Mouse (Mus musculus) liver, embryonic 14.5 days (tissue): ENCODE results near the gene Ndufa5. TPM values are rescaled to one million over a fixed set of nuclear protein-coding genes. Genes with fewer than 3 reads are reported as not detected.

Experiments
- ATAC-seq: fragments of 200-750 bp; cut with Nextera tagmentation; 2 replicates; pipeline ENCODE4 v1.8.0; 2017; ENCODE audit warnings: moderate number of reproducible peaks, mild to moderate bottlenecking, moderate library complexity; ENCODE audit not compliant: insufficient read depth
- DNase-seq, 3 experiments: peaks; one replicate each; pipeline ENCODE4 v3.0.0-alpha.2; 2012 to 2013; ENCODE audit warnings: low read depth in 3 of 3, low spot score in 3 of 3
- H3K27ac ChIP-seq: fragments of 300-500 bp; sonication (generic); 2 replicates; pipeline ENCODE4 v1.5.1; 2014; ENCODE audit warnings: moderate library complexity, mild to moderate bottlenecking, control low read depth, inconsistent platforms
- H3K27me3 ChIP-seq: fragments of 300-500 bp; sonication (generic); 2 replicates; pipeline ENCODE4 v1.6.1; 2014; ENCODE audit warnings: mild to moderate bottlenecking, low read length, moderate library complexity; ENCODE audit not compliant: control insufficient read depth, insufficient read depth
- H3K36me3 ChIP-seq: fragments of 300-500 bp; sonication (generic); replicated peaks from 2 replicates; pipeline ENCODE4 v1.6.1; 2014; ENCODE audit warnings: low read depth; ENCODE audit not compliant: control insufficient read depth, insufficient read depth
- H3K4me1 ChIP-seq, 2 experiments: fragments of 200-500 bp in 1 of 2; fragments of 300-500 bp in 1 of 2; sonication (generic) in 1 of 2; replicated peaks; 2 replicates each; pipeline ENCODE4 v1.6.1; 2012 to 2014; ENCODE audit warnings: antibody characterized with exemption in 1 of 2, inconsistent platforms in 1 of 2, low read length in 1 of 2; ENCODE audit not compliant: control insufficient read depth in 2 of 2, insufficient read depth in 2 of 2
- H3K4me2 ChIP-seq: fragments of 300-500 bp; sonication (generic); 2 replicates; pipeline ENCODE4 v1.6.1; 2014; ENCODE audit warnings: low read depth, mild to moderate bottlenecking, control low read depth, moderate library complexity
- H3K4me3 ChIP-seq, 2 experiments: fragments of 200-500 bp in 1 of 2; fragments of 300-500 bp in 1 of 2; sonication (generic) in 1 of 2; 2 replicates each; pipeline ENCODE4 v1.5.1; 2012 to 2014; ENCODE audit warnings: low read depth in 2 of 2, low read length in 2 of 2, mild to moderate bottlenecking in 2 of 2, control low read depth in 1 of 2, inconsistent platforms in 1 of 2, moderate library complexity in 1 of 2; ENCODE audit not compliant: insufficient read depth in 1 of 2
- H3K9ac ChIP-seq: fragments of 300-500 bp; sonication (generic); replicated peaks from 2 replicates; pipeline ENCODE4 v1.6.1; 2014; ENCODE audit warnings: mild to moderate bottlenecking, control low read depth, moderate library complexity
- H3K9me3 ChIP-seq: fragments of 300-500 bp; sonication (generic); 2 replicates; pipeline ENCODE4 v1.6.1; 2016; ENCODE audit warnings: low read length, mixed read lengths; ENCODE audit not compliant: control insufficient read depth
- CTCF ChIP-seq: IDR thresholded peaks from 2 replicates; pipeline ENCODE4 v1.5.1; 2016; ENCODE audit warnings: antibody characterized with exemption, low read depth, control low read depth
- EP300 ChIP-seq: IDR thresholded peaks from 2 replicates; pipeline ENCODE4 v1.6.1; 2016; ENCODE audit warnings: antibody characterized with exemption, low read depth
- WGBS: fragments of 180-500 bp; shearing (Covaris S2); extraction: QIAGEN DNeasy Blood & Tissue Kit; methylation state at CpG from one replicate; pipeline ENCODE4 v1.1.7; 2014; ENCODE audit not compliant: insufficient replicate concordance; 5-methylcytosine and 5-hydroxymethylcytosine counted together
- polyA plus RNA-seq, 2 experiments: library from polyadenylated mRNA; depleted of rRNA in 1 of 2; stranded (reverse) in 1 of 2; unstranded in 1 of 2; fragments of >200 nt; fragmentation: Nextera tagmentation in 1 of 2; extraction: Ambion mirVana in 1 of 2; gene quantifications; 2 replicates each; pipeline versions ENCODE4 v1.2.1 to v1.2.3; 2012 to 2014

Gene Ndufa5
- polyA plus RNA-seq, 2 experiments = 18.6 to 232 TPM

DNA sequence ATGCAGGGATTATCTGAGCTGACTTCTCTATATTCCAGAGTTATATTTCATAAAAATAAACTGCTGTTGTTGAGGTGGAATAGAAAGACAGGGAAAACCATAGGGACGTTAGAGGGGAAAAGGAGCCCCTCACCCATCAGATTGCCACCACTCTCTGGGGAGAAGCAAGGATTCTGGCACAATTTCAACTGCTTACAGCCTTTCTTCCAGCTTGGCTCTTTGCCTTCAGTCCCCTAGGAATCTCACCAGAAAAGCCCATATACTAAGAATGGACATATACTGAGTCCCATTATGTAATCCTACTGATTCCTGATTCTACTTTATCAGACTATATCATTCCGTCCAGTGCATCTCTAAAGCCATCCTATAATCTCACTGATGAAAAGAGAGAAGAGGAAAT lies 23.7 kb downstream of the Ndufa5 start:
- no peak for DNase-seq
- Histone ChIP-seq H3K4me1 (no peaks in the 10 kb centered on the region), H3K27ac (no peak overlapping the region), H3K9ac (no peak overlapping the region), H3K36me3 (no peaks in the 10 kb centered on the region), H3K9me3 (no peaks in the 10 kb centered on the region), H3K4me3 (no peak overlapping the region), H3K27me3 (no peaks in the 10 kb centered on the region), H3K4me2 (no peak overlapping the region)
- TF ChIP-seq EP300 (no peak), CTCF (no peak)
- ATAC-seq = no peak
- WGBS = 57% methylated on average over 2 of the region's 2 CpGs

GRCm38 (mm10) chr6:24490341-24490740 lies 37.5 kb downstream of the Ndufa5 start:
- no peaks in the 10 kb centered on the region for H3K9me3 ChIP-seq
- WGBS = 13% methylated on average over 1 of the region's 1 CpGs
- no peak for TF ChIP-seq EP300
- peak; percentile 41; the same call in 1 of the 2 replicates for TF ChIP-seq CTCF
- H3K27ac ChIP-seq = no peak overlapping the region
- no peak for ATAC-seq
- no peaks in the 10 kb centered on the region for H3K36me3 ChIP-seq
- no peak overlapping the region for H3K4me2 ChIP-seq
- DNase-seq = no peak
- H3K9ac ChIP-seq = no peak overlapping the region
- H3K4me3 ChIP-seq = no peak overlapping the region
- no peaks in the 10 kb centered on the region for H3K27me3 ChIP-seq
- H3K4me1 ChIP-seq = no peaks in the 10 kb centered on the region

GRCm38 (mm10) chr6:24486530-24486929 lies 41.3 kb downstream of the Ndufa5 start:
- Histone ChIP-seq H3K9ac (no peak overlapping the region), H3K4me3 (no peak overlapping the region), H3K4me2 (no peak overlapping the region), H3K27me3 (no peaks in the 10 kb centered on the region), H3K36me3 (no peaks in the 10 kb centered on the region), H3K9me3 (no peaks in the 10 kb centered on the region), H3K27ac (no peak overlapping the region), H3K4me1 (no peaks in the 10 kb centered on the region)
- WGBS = 47% methylated on average over 5 of the region's 5 CpGs
- no peak for ATAC-seq
- TF ChIP-seq CTCF = no peak
- TF ChIP-seq EP300 = no peak
- DNase-seq = no peak

DNA sequence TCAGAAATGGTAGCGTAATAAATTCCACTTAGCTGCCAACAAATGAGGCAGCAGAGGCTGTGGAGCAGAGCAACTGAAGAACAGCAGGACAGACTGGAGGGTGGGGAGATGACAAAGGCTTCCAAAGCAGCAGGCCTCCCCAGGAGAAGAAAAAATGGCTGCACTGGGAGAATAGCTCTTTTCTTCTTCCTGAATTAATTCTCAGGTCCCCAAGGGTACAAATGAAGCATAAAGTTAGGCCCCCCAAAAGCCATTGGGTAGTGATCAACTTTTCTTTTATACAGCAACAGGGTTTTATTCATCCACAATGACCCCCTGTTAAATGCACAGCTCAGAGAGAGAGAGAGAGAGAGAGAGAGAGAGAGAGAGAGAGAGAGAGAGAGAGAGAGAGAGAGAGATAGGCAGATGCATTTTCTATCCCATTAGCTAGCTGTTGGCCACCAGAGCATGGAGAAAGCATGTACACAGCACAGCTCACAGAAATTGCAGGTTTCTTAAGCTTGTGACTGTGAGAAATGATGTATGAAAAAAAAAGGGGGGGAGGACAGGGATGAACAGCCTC lies 57.2 kb downstream of the Ndufa5 start:
- 76% methylated on average over 1 of the region's 1 CpGs for WGBS

DNA sequence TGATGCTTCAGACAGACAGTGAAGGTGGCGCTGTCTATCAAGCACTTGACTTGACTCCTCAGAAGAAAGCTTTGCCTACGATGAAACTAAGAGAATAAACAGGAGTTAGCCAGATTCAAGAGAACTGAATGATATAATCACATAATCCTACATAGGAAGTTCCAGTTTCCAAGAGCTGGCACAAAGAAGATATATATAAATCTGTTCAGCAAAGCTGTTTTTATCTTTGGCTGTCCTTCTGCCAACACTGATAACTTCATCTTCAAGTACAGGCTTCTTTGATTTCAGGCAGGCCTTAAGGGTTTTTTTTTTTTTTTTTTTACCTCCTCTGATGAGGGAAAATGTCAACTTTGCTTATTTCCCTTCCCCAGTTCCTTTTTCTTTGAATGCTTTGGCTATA lies 57.7 kb downstream of the Ndufa5 start:
- Histone ChIP-seq H3K4me1 (no peaks in the 10 kb centered on the region), H3K36me3 (no peaks in the 10 kb centered on the region), H3K27ac (no peak overlapping the region), H3K27me3 (no peaks in the 10 kb centered on the region), H3K4me3 (no peak overlapping the region), H3K9ac (no peak overlapping the region), H3K4me2 (no peak overlapping the region), H3K9me3 (no peaks in the 10 kb centered on the region)
- TF ChIP-seq CTCF = no peak
- TF ChIP-seq EP300 = no peak
- WGBS = 65% methylated on average over 2 of the region's 2 CpGs
- no peak for ATAC-seq
- no peak for DNase-seq

More for the DNA sequence above, 57.2 kb downstream of the Ndufa5 start:
- H3K4me1 ChIP-seq = no peaks in the 10 kb centered on the region
- H3K4me3 ChIP-seq = no peak overlapping the region
- TF ChIP-seq EP300 (no peak), CTCF (no peak)
- H3K36me3 ChIP-seq = no peaks in the 10 kb centered on the region
- no peak overlapping the region for H3K27ac ChIP-seq
- H3K9ac ChIP-seq = no peak overlapping the region
- H3K4me2 ChIP-seq = no peak overlapping the region
- DNase-seq (no peak), ATAC-seq (no peak)
- H3K27me3 ChIP-seq = no peaks in the 10 kb centered on the region
- no peaks in the 10 kb centered on the region for H3K9me3 ChIP-seq

Other genes with a start within 250 kb of the Ndufa5 start
- 0.01 TPM in 1 of 2 replicates, not detected in the other for gene Iqub, start 12.9 kb downstream of the Ndufa5 start, polyA plus RNA-seq (2012; rRNA removed)
- gene Iqub, start 12.9 kb downstream of the Ndufa5 start, polyA plus RNA-seq (2014; fragmentation: Nextera tagmentation; extraction: Ambion mirVana) = not detected in 2 replicates
- 0.01 TPM in 1 of 2 replicates, not detected in the other for gene Asb15, start 131 bp upstream of the Ndufa5 start, polyA plus RNA-seq (2012; rRNA removed)
- not detected in 2 replicates for gene Asb15, start 131 bp upstream of the Ndufa5 start, polyA plus RNA-seq (2014; fragmentation: Nextera tagmentation; extraction: Ambion mirVana)
- 0.02 TPM in 2 replicates for gene Lmod2, start 69.7 kb upstream of the Ndufa5 start, polyA plus RNA-seq (2012; rRNA removed)
- not detected in 2 replicates for gene Lmod2, start 69.7 kb upstream of the Ndufa5 start, polyA plus RNA-seq (2014; fragmentation: Nextera tagmentation; extraction: Ambion mirVana)
- 5.0 and 6.0 TPM in 2 replicates for gene Wasl, start 137.0 kb upstream of the Ndufa5 start, polyA plus RNA-seq (2012; rRNA removed)
- 11.4 and 12.9 TPM in 2 replicates for gene Wasl, start 137.0 kb upstream of the Ndufa5 start, polyA plus RNA-seq (2014; fragmentation: Nextera tagmentation; extraction: Ambion mirVana)
- gene Hyal6, start 205.2 kb upstream of the Ndufa5 start, polyA plus RNA-seq (2012; rRNA removed) = not detected in 2 replicates
- gene Hyal6, start 205.2 kb upstream of the Ndufa5 start, polyA plus RNA-seq (2014; fragmentation: Nextera tagmentation; extraction: Ambion mirVana) = 0.03 TPM in 1 of 2 replicates, not detected in the other
- gene Hyal4, start 220.3 kb upstream of the Ndufa5 start, polyA plus RNA-seq (2012; rRNA removed) = not detected in 2 replicates
- gene Hyal4, start 220.3 kb upstream of the Ndufa5 start, polyA plus RNA-seq (2014; fragmentation: Nextera tagmentation; extraction: Ambion mirVana) = not detected in 2 replicates